Mouse (Mus musculus) lung, postnatal 0 days (tissue): ENCODE results near the gene Rnf40. TPM values are rescaled to one million over a fixed set of nuclear protein-coding genes. Genes with fewer than 3 reads are reported as not detected.
"Not testable (repeated sequence)": the region's sequence is repeated elsewhere in the genome, so short reads cannot be mapped to it uniquely, and the experiment has no call there.

Experiments used
- ATAC-seq: fragments of 200-750 bp; cut with Nextera tagmentation; 2 replicates; pipeline ENCODE4 v1.8.0; 2017; ENCODE audit warnings: moderate library complexity
- DNase-seq: peaks from one replicate; pipeline ENCODE4 v3.0.0-alpha.2; 2016; ENCODE audit warnings: low spot score
- H3K27ac ChIP-seq: fragments of 300-500 bp; sonication (generic); 2 replicates; pipeline ENCODE4 v1.5.1; 2014; ENCODE audit warnings: antibody characterized with exemption, mild to moderate bottlenecking, low read length, mixed read lengths
- H3K27me3 ChIP-seq: fragments of 300-500 bp; sonication (generic); replicated peaks from 2 replicates; pipeline ENCODE4 v1.6.1; 2014; ENCODE audit warnings: low read length, mixed read lengths; ENCODE audit not compliant: insufficient read depth
- H3K36me3 ChIP-seq: fragments of 300-500 bp; sonication (generic); 2 replicates; pipeline ENCODE4 v1.6.1; 2014; ENCODE audit warnings: low read length, mixed read lengths; ENCODE audit not compliant: insufficient read depth
- H3K4me1 ChIP-seq: fragments of 300-500 bp; sonication (generic); 2 replicates; pipeline ENCODE4 v1.6.1; 2014; ENCODE audit warnings: antibody characterized with exemption, low read depth, low read length, mixed read lengths; ENCODE audit not compliant: insufficient read depth
- H3K4me2 ChIP-seq: fragments of 300-500 bp; sonication (generic); replicated peaks from 2 replicates; pipeline ENCODE4 v1.6.1; 2014; ENCODE audit warnings: low read depth, mild to moderate bottlenecking, low read length, moderate library complexity, mixed read lengths
- H3K4me3 ChIP-seq: fragments of 300-500 bp; sonication (generic); 2 replicates; pipeline ENCODE4 v1.5.1; 2014; ENCODE audit warnings: low read depth, low read length
- H3K9ac ChIP-seq: fragments of 300-500 bp; sonication (generic); replicated peaks from 2 replicates; pipeline ENCODE4 v1.6.1; 2014; ENCODE audit warnings: low read depth, mild to moderate bottlenecking
- H3K9me3 ChIP-seq: fragments of 300-500 bp; sonication (generic); 2 replicates; pipeline ENCODE4 v1.6.1; 2016; ENCODE audit warnings: low read length, mixed read lengths
- CTCF ChIP-seq: IDR thresholded peaks from 2 replicates; pipeline ENCODE4 v1.5.1; 2016; ENCODE audit warnings: antibody characterized with exemption, mild to moderate bottlenecking
- EP300 ChIP-seq: IDR thresholded peaks from 2 replicates; pipeline ENCODE4 v1.6.1; 2016; ENCODE audit warnings: antibody characterized with exemption, mild to moderate bottlenecking, control low read depth
- WGBS: fragments of 180-500 bp; shearing (Covaris S2); extraction: QIAGEN DNeasy Blood & Tissue Kit; methylation state at CpG from one replicate; pipeline ENCODE4 v1.1.7; 2014; 5-methylcytosine and 5-hydroxymethylcytosine counted together
- polyA plus RNA-seq: library from polyadenylated mRNA; unstranded; fragments of >200 nt; fragmentation: Nextera tagmentation; extraction: Ambion mirVana; gene quantifications from 2 replicates; pipeline ENCODE4 v1.2.1, GENCODE M21; 2015

Rnf40 gene
- polyA plus RNA-seq, 1 experiment from 2014 or later = 25.9 TPM

- WGBS = 57% methylated on average over 2 of the region's 2 CpGs
- Histone ChIP-seq H3K4me2 (no peak overlapping the region), H3K4me1 (peaks cover 3% of the 10 kb centered on the region; the same call in 1 of the 2 replicates), H3K27ac (no peak overlapping the region), H3K27me3 (no peaks in the 10 kb centered on the region), H3K9me3 (no peaks in the 10 kb centered on the region), H3K9ac (no peak overlapping the region), H3K36me3 (no peaks in the 10 kb centered on the region), H3K4me3 (no peak overlapping the region)
- TF ChIP-seq CTCF = no peak
- TF ChIP-seq EP300 = no peak
- DNase-seq (no peak), ATAC-seq (no peak)
Measured at GRCm38 (mm10) chr7:127617962-127618361, 29.4 kb downstream of the Rnf40 start.

- not testable (repeated sequence) for H3K4me2 ChIP-seq
- WGBS = 84% methylated on average over 6 of the region's 8 CpGs
Measured at GRCm38 (mm10) chr7:127618402-127618801, 29.8 kb downstream of the Rnf40 start.

GRCm38 (mm10) chr7:127626039-127626438 is 37.5 kb downstream of the Rnf40 start:
- Histone ChIP-seq H3K36me3 (no peaks in the 10 kb centered on the region), H3K4me1 (no peaks in the 10 kb centered on the region), H3K27me3 (no peaks in the 10 kb centered on the region), H3K27ac (no peak overlapping the region), H3K4me2 (no peak overlapping the region), H3K9me3 (no peaks in the 10 kb centered on the region), H3K4me3 (no peak overlapping the region), H3K9ac (no peak overlapping the region)
- 96% methylated on average over 7 of the region's 7 CpGs for WGBS
- ATAC-seq = no peak
- TF ChIP-seq CTCF (no peak), EP300 (no peak)
- DNase-seq = no peak

More at GRCm38 (mm10) chr7:127618402-127618801, 29.8 kb downstream of the Rnf40 start:
- not testable (repeated sequence) for H3K9me3 ChIP-seq, H3K36me3 ChIP-seq, H3K9ac ChIP-seq, H3K4me1 ChIP-seq, DNase-seq, H3K27me3 ChIP-seq, H3K4me3 ChIP-seq, ATAC-seq, H3K27ac ChIP-seq

DNA sequence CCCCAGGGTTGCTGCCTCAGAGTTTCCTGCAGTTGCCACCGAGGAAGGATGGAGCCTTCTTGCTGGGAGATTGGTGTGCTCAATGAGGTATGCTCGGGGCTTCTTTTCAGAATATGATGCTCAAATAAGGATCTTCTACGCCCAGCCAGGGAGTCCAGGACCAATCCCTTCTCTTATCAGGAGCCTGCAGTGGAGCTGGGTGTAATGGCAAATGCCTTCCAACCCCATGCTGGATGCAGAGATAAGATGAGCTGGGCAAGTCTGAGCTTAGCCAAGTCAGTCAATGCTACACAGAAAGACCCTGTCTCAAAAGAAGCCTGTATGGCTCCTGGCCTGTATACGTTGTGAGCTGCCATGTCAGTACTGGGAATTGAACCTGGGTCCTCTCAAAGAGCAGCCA is 37.9 kb downstream of the Rnf40 start:
- DNase-seq = no peak
- Histone ChIP-seq H3K9ac (no peak overlapping the region), H3K27ac (no peak overlapping the region), H3K27me3 (no peaks in the 10 kb centered on the region), H3K4me3 (no peak overlapping the region), H3K36me3 (no peaks in the 10 kb centered on the region), H3K4me1 (no peaks in the 10 kb centered on the region), H3K4me2 (no peak overlapping the region), H3K9me3 (no peaks in the 10 kb centered on the region)
- no peak for ATAC-seq
- TF ChIP-seq CTCF (no peak), EP300 (no peak)
- 92% methylated on average over 4 of the region's 4 CpGs for WGBS

DNA sequence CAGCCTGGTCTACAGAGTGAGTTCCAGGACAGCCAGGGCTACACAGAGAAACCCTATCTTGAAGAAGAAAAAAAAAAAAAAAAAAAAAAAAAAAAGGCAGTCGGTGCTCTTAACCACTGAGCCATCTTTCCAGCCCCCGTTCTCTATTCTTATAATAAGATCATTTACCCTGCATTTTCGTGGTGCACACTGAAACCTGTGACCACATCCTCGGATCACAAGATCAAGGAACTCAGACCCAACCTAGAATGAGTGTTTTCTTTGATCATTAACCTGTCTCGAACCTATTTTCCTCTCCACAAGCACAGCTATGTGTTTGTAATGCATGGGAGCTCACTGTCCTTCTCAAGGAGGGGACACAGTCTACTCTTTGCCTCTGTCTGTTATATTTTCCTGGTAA is 40.1 kb downstream of the Rnf40 start:
- Histone ChIP-seq H3K36me3 (no peaks in the 10 kb centered on the region), H3K4me3 (no peak overlapping the region), H3K9me3 (no peaks in the 10 kb centered on the region), H3K4me2 (no peak overlapping the region), H3K9ac (no peak overlapping the region), H3K4me1 (no peaks in the 10 kb centered on the region), H3K27me3 (no peaks in the 10 kb centered on the region), H3K27ac (no peak overlapping the region)
- 71% methylated on average over 5 of the region's 5 CpGs for WGBS
- no peak for ATAC-seq
- TF ChIP-seq EP300 (no peak), CTCF (no peak)
- DNase-seq = no peak

DNA sequence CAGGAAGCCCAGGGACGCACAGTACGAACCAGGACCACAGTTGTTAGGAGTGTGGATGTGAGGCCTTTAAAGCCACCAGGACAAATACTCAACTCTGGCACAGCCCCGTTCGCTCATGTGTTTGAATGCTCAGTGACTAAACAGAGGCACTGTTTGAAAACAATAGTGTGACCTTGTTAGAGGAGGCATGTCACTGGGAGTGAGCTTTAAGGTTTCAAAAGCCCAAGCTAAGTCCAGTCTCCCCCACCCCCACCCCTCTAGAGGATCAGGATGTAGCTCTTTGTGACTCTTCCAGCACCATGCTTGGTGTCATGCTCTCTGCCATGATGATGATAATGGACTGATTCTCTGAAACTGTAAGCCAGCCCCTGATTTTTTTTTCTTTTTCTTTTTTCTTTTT is 42.8 kb downstream of the Rnf40 start:
- Histone ChIP-seq H3K27ac (no peak overlapping the region), H3K4me3 (no peak overlapping the region), H3K4me2 (no peak overlapping the region), H3K4me1 (peaks cover 2% of the 10 kb centered on the region; the same call in 1 of the 2 replicates), H3K36me3 (no peaks in the 10 kb centered on the region), H3K9ac (no peak overlapping the region), H3K9me3 (no peaks in the 10 kb centered on the region), H3K27me3 (no peaks in the 10 kb centered on the region)
- ATAC-seq (no peak), DNase-seq (no peak)
- WGBS = 85% methylated on average over 4 of the region's 4 CpGs
- TF ChIP-seq CTCF (no peak), EP300 (no peak)

DNA sequence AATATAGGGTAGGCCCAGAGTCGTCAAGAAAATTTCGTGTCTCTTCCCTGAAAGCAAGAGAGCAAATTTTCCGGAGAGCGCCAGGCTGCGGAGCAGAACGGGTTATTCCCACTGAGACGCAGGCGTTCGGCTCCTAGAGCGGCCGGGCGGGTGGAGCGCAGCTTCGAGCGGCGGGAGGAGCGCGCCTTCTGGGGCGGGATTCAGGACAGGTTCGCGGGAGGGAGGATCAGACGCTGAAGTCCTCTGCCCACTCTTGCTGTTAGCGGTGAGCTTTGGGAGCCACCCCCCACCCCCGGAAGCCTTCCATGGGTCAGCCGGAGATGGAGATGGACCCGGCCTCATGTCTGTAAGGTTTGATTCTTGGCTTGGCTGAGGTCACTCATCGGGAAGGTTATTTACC is 48.4 kb downstream of the Rnf40 start:
- Histone ChIP-seq H3K9ac (0 out of 2 replicates have a peak overlapping the region, but pooled peaks have one; percentile 23), H3K9me3 (no peaks in the 10 kb centered on the region), H3K4me2 (peak overlapping the region; percentile 76), H3K27me3 (no peaks in the 10 kb centered on the region), H3K27ac (no peak overlapping the region), H3K4me3 (peak overlapping the region; percentile 45), H3K4me1 (peaks cover 10% of the 10 kb centered on the region; the same call in 1 of the 2 replicates), H3K36me3 (no peaks in the 10 kb centered on the region)
- peak; percentile 96 for ATAC-seq
- 2% methylated on average over 27 of the region's 27 CpGs for WGBS
- TF ChIP-seq EP300 (no peak), CTCF (no peak)
- peak; percentile 94 for DNase-seq
